8 mouse cellular contexts compared by ENCODE assay signal in the genomic region with DNA sequence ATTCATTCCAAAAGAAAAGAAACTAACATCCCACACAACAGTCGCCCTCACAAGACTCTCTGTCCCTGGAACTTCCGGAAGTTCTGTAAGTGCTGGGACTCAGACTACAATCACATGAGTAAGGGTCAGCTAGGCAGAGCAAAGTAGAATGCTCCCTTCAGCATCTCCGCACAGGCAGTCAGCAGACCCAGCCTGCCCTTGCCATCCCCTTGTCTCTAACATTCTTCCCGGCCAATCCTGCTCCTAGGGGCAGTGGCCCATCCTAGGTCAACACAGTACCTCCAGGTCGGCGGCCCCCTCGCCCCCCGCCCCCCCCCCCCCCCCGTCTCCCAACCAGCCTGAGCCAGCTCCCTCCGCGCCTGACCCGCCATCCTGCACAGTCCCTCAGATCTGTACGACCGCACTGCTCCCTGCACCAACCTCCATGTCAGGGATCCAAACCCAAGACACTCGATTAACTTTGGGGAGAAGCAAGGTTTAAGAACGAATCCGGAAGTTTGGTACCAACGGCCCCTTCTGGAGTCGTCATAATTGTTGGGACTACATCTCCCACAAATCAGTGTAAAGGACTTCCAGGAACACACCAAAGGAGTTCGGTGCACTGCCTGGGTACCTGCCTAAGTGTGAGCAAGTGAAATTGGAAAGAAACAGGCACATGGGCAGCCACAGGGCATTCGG. TPM values are rescaled to one million over a fixed set of nuclear protein-coding genes. Genes with fewer than 3 reads are reported as not detected.
DNase-seq lines count a peak whose midpoint lies in the region; ATAC-seq and TF ChIP-seq lines count a peak whose summit lies in the region.

TSS of gene Zfp65 (minus strand) at position 533 of the 678 bp plus-strand sequence.

- peak within 1 kb of the TSS; percentile 68 for H3K9ac ChIP-seq in forebrain, embryonic 15.5 days (replicated peaks)
- H3K9ac ChIP-seq in liver, postnatal 0 days (replicated peaks): peak within 1 kb of the TSS; percentile 59
- H3K9ac ChIP-seq in neural tube, embryonic 13.5 days: peak within 1 kb of the TSS; percentile 80

- peak; percentile 25 to 52 for DNase-seq in heart, postnatal 14 days
- DNase-seq in kidney, postnatal 4 days: peak; percentile 55 to 71
- peak; percentile 36 for DNase-seq in liver, postnatal 0 days
- peak; percentile 37 for DNase-seq in testis, postnatal 14 days (ENCODE audit: low spot score)

- peak within 1 kb of the TSS; percentile 14; the same call in 1 of the 2 replicates for H3K27ac ChIP-seq in forebrain, embryonic 15.5 days (replicated peaks)
- H3K27ac ChIP-seq in liver, postnatal 0 days (ENCODE audit: low read depth): 0 out of 2 replicates have a peak within 1 kb of the TSS, but pooled peaks have one; percentile 22
- H3K27ac ChIP-seq in neural tube, embryonic 13.5 days (replicated peaks): no peak within 1 kb of the TSS

- no peak for TF ChIP-seq CTCF in E14TG2a.4 (conservative IDR thresholded peaks at IDR 0.05; ENCODE audit: low read length)
- no peak for TF ChIP-seq CTCF in liver, postnatal 0 days (IDR thresholded peaks at IDR 0.05; ENCODE audit: low read depth)

- TF ChIP-seq EP300 in liver, postnatal 0 days (IDR thresholded peaks at IDR 0.05; ENCODE audit: low read depth): no peak

- H3K4me2 ChIP-seq in forebrain, embryonic 15.5 days (replicated peaks): peak within 1 kb of the TSS; percentile 71
- H3K4me2 ChIP-seq in liver, postnatal 0 days (ENCODE audit: low read depth, low read length): peak within 1 kb of the TSS; percentile 79
- H3K4me2 ChIP-seq in neural tube, embryonic 13.5 days: peak within 1 kb of the TSS; percentile 67

- 3% methylated on average over 19 of the region's 21 CpGs for WGBS in forebrain, embryonic 15.5 days
- WGBS in liver, postnatal 0 days (ENCODE audit: insufficient replicate concordance): 3% methylated on average over 17 of the region's 21 CpGs
- 5% methylated on average over 17 of the region's 21 CpGs for WGBS in neural tube, embryonic 13.5 days

- peaks cover 25% of the 10 kb centered on the region for H3K4me1 ChIP-seq in E14TG2a.4 (replicated peaks; ENCODE audit: low read depth, low read length)
- H3K4me1 ChIP-seq in forebrain, embryonic 15.5 days: peaks cover 20% of the 10 kb centered on the region
- H3K4me1 ChIP-seq in liver, postnatal 0 days (ENCODE audit: insufficient read depth): 0 out of 2 replicates have a peak, but pooled peaks cover 2% of the 10 kb centered on the region
- peaks cover 16% of the 10 kb centered on the region; the same call in 1 of the 2 replicates for H3K4me1 ChIP-seq in neural tube, embryonic 13.5 days (replicated peaks)

- ATAC-seq in cerebellum, adult (ENCODE audit: insufficient number of reproducible peaks, low FRiP score, low TSS enrichment): peak; percentile 89
- ATAC-seq in forebrain, embryonic 15.5 days (replicated peaks): peak; percentile 90
- ATAC-seq in liver, postnatal 0 days: peak; percentile 74
- peak; percentile 84 for ATAC-seq in neural tube, embryonic 13.5 days (ENCODE audit: low read depth)

- peak within 1 kb of the TSS; percentile 73 for H3K4me3 ChIP-seq in E14TG2a.4 (replicated peaks; ENCODE audit: low read length)
- H3K4me3 ChIP-seq in forebrain, embryonic 15.5 days: peak within 1 kb of the TSS; percentile 61
- peak within 1 kb of the TSS; percentile 63 for H3K4me3 ChIP-seq in liver, postnatal 0 days (ENCODE audit: low read depth, low read length)
- peak within 1 kb of the TSS; percentile 54 for H3K4me3 ChIP-seq in neural tube, embryonic 13.5 days

- intact Hi-C loops in heart, postnatal 14 days (cut with DNase I): loop anchor here (5.0 to 10.0 kb wide), 4 partner anchors 49 to 424 kb away; partner anchors contain the start of genes Gm10037, Gm49345, Zfp457 and Zfp493

- H3K36me3 ChIP-seq in E14TG2a.4 (ENCODE audit: insufficient read depth, low read length): no peaks in the 10 kb centered on the region
- H3K36me3 ChIP-seq in forebrain, embryonic 15.5 days: no peaks in the 10 kb centered on the region
- no peaks in the 10 kb centered on the region for H3K36me3 ChIP-seq in liver, postnatal 0 days (replicated peaks; ENCODE audit: insufficient read depth, low read length)
- H3K36me3 ChIP-seq in neural tube, embryonic 13.5 days: no peaks in the 10 kb centered on the region

- no peaks in the 10 kb centered on the region for H3K27me3 ChIP-seq in E14TG2a.4 (ENCODE audit: insufficient read depth, low read length)
- no peaks in the 10 kb centered on the region for H3K27me3 ChIP-seq in forebrain, embryonic 15.5 days
- no peaks in the 10 kb centered on the region for H3K27me3 ChIP-seq in liver, postnatal 0 days (ENCODE audit: insufficient read depth, low read length)
- H3K27me3 ChIP-seq in neural tube, embryonic 13.5 days: no peaks in the 10 kb centered on the region

- H3K9me3 ChIP-seq in E14TG2a.4 (ENCODE audit: low read length): peaks cover 41% of the 10 kb centered on the region
- 0 out of 2 replicates have a peak, but pooled peaks cover 4% of the 10 kb centered on the region for H3K9me3 ChIP-seq in forebrain, embryonic 15.5 days
- peaks cover 3% of the 10 kb centered on the region; the same call in 1 of the 2 replicates for H3K9me3 ChIP-seq in liver, postnatal 0 days (ENCODE audit: low read length)
- H3K9me3 ChIP-seq in neural tube, embryonic 13.5 days: 0 out of 2 replicates have a peak, but pooled peaks cover 1% of the 10 kb centered on the region

RNA-seq across cellular contexts. Expression of gene Zfp65, which starts in this region (rescaled TPM):
- polyA plus RNA-seq in forebrain, embryonic 15.5 days (2015; fragmentation: Nextera tagmentation; extraction: Ambion mirVana): 11.9 and 13.2 TPM in 2 replicates
- total RNA-seq in heart, postnatal 14 days (2021): 1 to 10 TPM; 6.0 to 6.8 TPM
- polyA plus RNA-seq in liver, postnatal 0 days (2015; fragmentation: Nextera tagmentation; extraction: Ambion mirVana): 0.69 and 0.99 TPM in 2 replicates
- 8.5 and 9.5 TPM in 2 replicates for polyA plus RNA-seq in neural tube, embryonic 13.5 days (2015; fragmentation: Nextera tagmentation; extraction: Ambion mirVana)

Comparison
In these comparisons a context has a peak if more than half of its experiments do, and no peak if none do; other contexts are left out.
1. Peak in DNase-seq, ATAC-seq, H3K4me3 ChIP-seq, H3K27ac ChIP-seq, H3K9ac ChIP-seq and H3K4me2 ChIP-seq in liver, postnatal 0 days; RNA of the gene not detected or under 1 TPM.